Mouse (Mus musculus) layer of hippocampus, postnatal 36 days (tissue): ENCODE measurements around the gene Flrt1. TPM values are rescaled to one million over a fixed set of nuclear protein-coding genes. Genes with fewer than 3 reads are reported as not detected.

Experiments used
- DNase-seq, 2 experiments: peaks; one replicate each; pipeline ENCODE4 v3.0.0; 2022
- total RNA-seq, 2 experiments: library from RNA; stranded (reverse); gene quantifications; 2 replicates each; pipeline ENCODE4 v1.2.3; 2021

The Flrt1 gene
- 10 to 100 TPM; 18.4 to 18.6 TPM for total RNA-seq

GRCm38 (mm10) chr19:7105544-7105943, at the start of gene Flrt1:
TSS of gene Flrt1 (minus strand) at chr19:7105729.
- no peak for DNase-seq

- DNase-seq, result peak; percentile 43 to 63
These were observed 49.7 kb upstream of the Flrt1 start for GRCm38 (mm10) chr19:7155196-7155595.

GRCm38 (mm10) chr19:7153232-7153631, 47.7 kb upstream of the Flrt1 start:
- DNase-seq, result peak; percentile 48 to 49

- no peak for DNase-seq
These were observed 46.6 kb upstream of the Flrt1 start for GRCm38 (mm10) chr19:7151927-7152653.

GRCm38 (mm10) chr19:7151300-7151926, 45.9 kb upstream of the Flrt1 start:
- no peak for DNase-seq

GRCm38 (mm10) chr19:7149158-7149685, 43.7 kb upstream of the Flrt1 start:
- DNase-seq, result no peak

- DNase-seq, result peak; percentile 54 to 60
These were observed 43.1 kb upstream of the Flrt1 start for GRCm38 (mm10) chr19:7148541-7149085.

- peak; percentile 66 to 69 for DNase-seq
These were observed 42.6 kb upstream of the Flrt1 start for GRCm38 (mm10) chr19:7148096-7148495.

GRCm38 (mm10) chr19:7146376-7146775, 40.8 kb upstream of the Flrt1 start:
- no peak for DNase-seq

GRCm38 (mm10) chr19:7144458-7144857, 38.9 kb upstream of the Flrt1 start:
- no peak for DNase-seq

GRCm38 (mm10) chr19:7143854-7144253, 38.3 kb upstream of the Flrt1 start:
- peak; percentile 63 to 66 for DNase-seq

GRCm38 (mm10) chr19:7142207-7142915, 36.8 kb upstream of the Flrt1 start:
- no peak for DNase-seq

- no peak for DNase-seq
These were observed 35.4 kb upstream of the Flrt1 start for GRCm38 (mm10) chr19:7140856-7141421.

- DNase-seq, result no peak
These were observed 34.8 kb upstream of the Flrt1 start for GRCm38 (mm10) chr19:7140373-7140772.

- no peak for DNase-seq
These were observed 33.8 kb upstream of the Flrt1 start for GRCm38 (mm10) chr19:7139321-7139720.

- no peak for DNase-seq
These were observed 32.8 kb upstream of the Flrt1 start for GRCm38 (mm10) chr19:7138327-7138726.

- no peak for DNase-seq
These were observed 31.4 kb upstream of the Flrt1 start for GRCm38 (mm10) chr19:7136714-7137498.

- peak; percentile 60 to 68 for DNase-seq
These were observed 30.5 kb upstream of the Flrt1 start for GRCm38 (mm10) chr19:7136016-7136415.

- no peak for DNase-seq
These were observed 30.0 kb upstream of the Flrt1 start for GRCm38 (mm10) chr19:7135525-7135924.

- DNase-seq, result no peak
These were observed 29.1 kb upstream of the Flrt1 start for GRCm38 (mm10) chr19:7134631-7135091.

- no peak for DNase-seq
These were observed 27.9 kb upstream of the Flrt1 start for GRCm38 (mm10) chr19:7133436-7133835.

GRCm38 (mm10) chr19:7130317-7130716, 24.8 kb upstream of the Flrt1 start:
- no peak for DNase-seq
